Mouse (Mus musculus) lung, postnatal 0 days (tissue): ENCODE measurements around the gene Tmem151a.

ENCODE experiments used
- CTCF ChIP-seq: IDR thresholded peaks from 2 replicates; pipeline ENCODE4 v1.5.1; 2016; ENCODE audit warnings: antibody characterized with exemption, mild to moderate bottlenecking
- EP300 ChIP-seq: IDR thresholded peaks from 2 replicates; pipeline ENCODE4 v1.6.1; 2016; ENCODE audit warnings: antibody characterized with exemption, mild to moderate bottlenecking, control low read depth

DNA sequence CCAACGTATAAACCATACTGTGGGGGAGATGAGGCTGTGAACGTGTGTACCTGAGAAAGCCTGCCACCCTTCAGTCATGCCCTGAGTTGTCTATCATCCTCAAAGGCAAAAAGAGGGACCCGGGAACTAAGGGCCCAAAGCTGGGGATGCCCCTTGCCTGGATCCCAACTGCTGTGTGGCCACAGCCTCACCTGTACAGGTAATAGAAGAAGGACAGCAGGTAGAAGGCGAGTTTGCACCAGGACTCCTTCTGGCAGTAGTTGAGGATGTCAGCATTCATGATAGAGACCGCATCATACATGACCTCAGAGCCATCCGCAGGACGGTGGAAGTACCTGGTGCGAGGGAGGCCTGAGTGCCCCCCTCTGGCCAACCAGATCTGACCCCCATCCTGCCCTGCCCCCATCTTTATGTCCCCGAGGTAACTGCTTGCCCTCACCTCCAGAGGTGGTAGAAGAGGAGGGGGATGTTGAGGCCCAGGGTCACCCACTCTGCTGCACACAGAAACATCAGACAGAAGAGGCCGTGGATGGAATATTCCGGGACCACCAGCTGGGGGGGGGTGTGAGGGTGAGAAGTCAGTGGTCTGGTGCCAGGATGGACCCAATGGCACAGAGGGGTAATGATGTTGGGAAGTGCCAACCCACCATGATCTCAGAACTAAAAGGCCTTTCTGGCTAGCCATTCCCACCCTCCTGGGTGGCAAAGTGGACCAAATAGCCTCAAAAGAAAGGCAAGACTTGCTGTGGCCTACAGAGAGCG is 8.3 kb upstream of the Tmem151a start:
- TF ChIP-seq CTCF (no peak), EP300 (no peak)
